Mouse (Mus musculus) bone marrow macrophage, adult 2 months (primary cell): ENCODE measurements around the gene Tacc2.

ENCODE experiments used
- CTCF ChIP-seq: IDR thresholded peaks from 2 replicates; pipeline ENCODE4 v1.5.1; 2012; ENCODE audit warnings: low read depth, mild to moderate bottlenecking, low read length, moderate library complexity
- POLR2A ChIP-seq: IDR thresholded peaks from 2 replicates; pipeline ENCODE4 v1.6.1; 2012; ENCODE audit warnings: mild to moderate bottlenecking, low read depth, low read length, borderline replicate concordance

GRCm38 (mm10) chr7:130688601-130689000 lies 111.4 kb downstream of the Tacc2 start:
- TF ChIP-seq POLR2A (no peak), CTCF (no peak)
